7 mouse cellular contexts compared by ENCODE assay signal in genomic region chr3:90508287-90508949, GRCm38 (mm10). TPM values are rescaled to one million over a fixed set of nuclear protein-coding genes. Genes with fewer than 3 reads are reported as not detected.
DNase-seq lines count a peak whose midpoint lies in the region; ATAC-seq and TF ChIP-seq lines count a peak whose summit lies in the region.

No protein-coding gene starts in this region.

- H3K4me1 ChIP-seq in testis, adult 2 months (ENCODE audit: control insufficient read depth, insufficient read depth, low read length) = peaks cover 2% of the 10 kb centered on the region; the same call in 1 of the 2 replicates
- peaks cover 6% of the 10 kb centered on the region; the same call in 1 of the 2 replicates for H3K4me1 ChIP-seq in embryonic fibroblast, embryonic 13.5 days (ENCODE audit: control insufficient read depth, insufficient read depth, low read length)
- peaks cover 12% of the 10 kb centered on the region for H3K4me1 ChIP-seq in liver, embryonic 11.5 days (replicated peaks; ENCODE audit: control insufficient read depth, insufficient read depth, low read length)

- peak overlapping the region; percentile 93 for H3K4me2 ChIP-seq in liver, embryonic 11.5 days

- peak overlapping the region; percentile 100 for H3K4me3 ChIP-seq in testis, adult 2 months (ENCODE audit: control insufficient read depth, low read depth, low read length)
- peak overlapping the region; percentile 98 for H3K4me3 ChIP-seq in embryonic fibroblast, embryonic 13.5 days (ENCODE audit: insufficient read depth, low read length)
- H3K4me3 ChIP-seq in liver, embryonic 11.5 days (ENCODE audit: low read depth, low read length) = peak overlapping the region; percentile 90

- no peak for TF ChIP-seq POLR2A in testis, adult 2 months (IDR thresholded peaks at IDR 0.05; ENCODE audit: control insufficient read depth, low read depth, low read length)
- no peak for TF ChIP-seq POLR2A in embryonic fibroblast, embryonic 13.5 days (IDR thresholded peaks at IDR 0.05; ENCODE audit: low read depth, low read length)

- H3K9ac ChIP-seq in liver, embryonic 11.5 days (ENCODE audit: low read depth, low read length) = peak overlapping the region; percentile 99

- no peaks in the 10 kb centered on the region for H3K27me3 ChIP-seq in testis, adult 2 months (ENCODE audit: control insufficient read depth, insufficient read depth, low read length)
- no peaks in the 10 kb centered on the region for H3K27me3 ChIP-seq in liver, embryonic 11.5 days (replicated peaks; ENCODE audit: control insufficient read depth, insufficient read depth, low read length)

- WGBS in liver, embryonic 11.5 days = 3% methylated on average over 20 of the region's 20 CpGs

- peaks cover 7% of the 10 kb centered on the region for H3K36me3 ChIP-seq in testis, adult 2 months (ENCODE audit: control insufficient read depth, insufficient read depth, low read length)
- peaks cover 20% of the 10 kb centered on the region for H3K36me3 ChIP-seq in liver, embryonic 11.5 days (ENCODE audit: control insufficient read depth, insufficient read depth, low read length)

- ATAC-seq in liver, embryonic 11.5 days (replicated peaks; ENCODE audit: low FRiP score) = no peak

- no peak for TF ChIP-seq CTCF in testis, adult 2 months (IDR thresholded peaks at IDR 0.05; ENCODE audit: control insufficient read depth, insufficient read depth, insufficient replicate concordance, low read depth, low read length)
- no peak for TF ChIP-seq CTCF in embryonic fibroblast, embryonic 13.5 days (IDR thresholded peaks at IDR 0.05; ENCODE audit: borderline replicate concordance, insufficient read depth, low read length)

- no peaks in the 10 kb centered on the region for H3K9me3 ChIP-seq in liver, embryonic 11.5 days (ENCODE audit: control insufficient read depth, low read length)

- H3K27ac ChIP-seq in testis, adult 2 months (ENCODE audit: control insufficient read depth, insufficient read depth, low read depth, low read length) = peak overlapping the region; percentile 99
- H3K27ac ChIP-seq in embryonic fibroblast, embryonic 13.5 days (ENCODE audit: insufficient read depth, low read length) = peak overlapping the region; percentile 29; the same call in 1 of the 2 replicates
- peak overlapping the region; percentile 95 for H3K27ac ChIP-seq in liver, embryonic 11.5 days (ENCODE audit: low read depth, low read length)

- DNase-seq in testis, postnatal 14 days (ENCODE audit: low spot score) = no peak
- no peak for DNase-seq in liver, embryonic 11.5 days (ENCODE audit: low spot score)
- no peak for DNase-seq in ovary, postnatal 36 days (ENCODE audit: low spot score)
- no peak for DNase-seq in adrenal gland, postnatal 10 days
- no peak for DNase-seq in embryo, embryonic 9.5 days (ENCODE audit: extremely low spot score)

RNA-seq across cellular contexts. Expression of gene Chtop, which starts 0.9 kb away (rescaled TPM):
- polyA plus RNA-seq in testis, adult 2 months (2012; rRNA removed) = 51.5 and 53.5 TPM in 2 replicates
- polyA plus RNA-seq in embryonic fibroblast, embryonic 13.5 days (2011; ENCODE audit: insufficient read length, low read depth, missing spikeins) = 92.9 and 111 TPM in 2 replicates
- 78.2 and 86.3 TPM in 2 replicates for polyA plus RNA-seq in liver, embryonic 11.5 days (2014; fragmentation: Nextera tagmentation; extraction: Ambion mirVana)
- total RNA-seq in adrenal gland, postnatal 10 days (2021) = 100 to 1,000 TPM; 101 to 108 TPM

RNA-seq across cellular contexts. Expression of gene S100a1, which starts 5.8 kb away (rescaled TPM):
- 16.8 and 17.6 TPM in 2 replicates for polyA plus RNA-seq in testis, adult 2 months (2012; rRNA removed)
- polyA plus RNA-seq in embryonic fibroblast, embryonic 13.5 days (2011; ENCODE audit: insufficient read length, low read depth, missing spikeins) = 27.6 and 37.9 TPM in 2 replicates
- polyA plus RNA-seq in liver, embryonic 11.5 days (2014; fragmentation: Nextera tagmentation; extraction: Ambion mirVana) = 16.5 and 21.9 TPM in 2 replicates
- total RNA-seq in adrenal gland, postnatal 10 days (2021) = 100 to 1,000 TPM; 263 to 269 TPM

RNA-seq across cellular contexts. Expression of gene S100a13, which starts 5.8 kb away (rescaled TPM):
- polyA plus RNA-seq in testis, adult 2 months (2012; rRNA removed) = 2.9 and 3.2 TPM in 2 replicates
- 38.7 and 60.4 TPM in 2 replicates for polyA plus RNA-seq in embryonic fibroblast, embryonic 13.5 days (2011; ENCODE audit: insufficient read length, low read depth, missing spikeins)
- 21.4 and 22.7 TPM in 2 replicates for polyA plus RNA-seq in liver, embryonic 11.5 days (2014; fragmentation: Nextera tagmentation; extraction: Ambion mirVana)
- total RNA-seq in adrenal gland, postnatal 10 days (2021) = 10 to 100 TPM; 59.6 to 60.9 TPM

RNA-seq across cellular contexts. Expression of gene Snapin, which starts 17.6 kb away (rescaled TPM):
- 33.5 and 42.2 TPM in 2 replicates for polyA plus RNA-seq in testis, adult 2 months (2012; rRNA removed)
- 87.6 and 102 TPM in 2 replicates for polyA plus RNA-seq in embryonic fibroblast, embryonic 13.5 days (2011; ENCODE audit: insufficient read length, low read depth, missing spikeins)
- polyA plus RNA-seq in liver, embryonic 11.5 days (2014; fragmentation: Nextera tagmentation; extraction: Ambion mirVana) = 44.9 and 46.4 TPM in 2 replicates
- total RNA-seq in adrenal gland, postnatal 10 days (2021) = 10 to 100 TPM; 46.6 to 59.3 TPM

RNA-seq across cellular contexts. Expression of gene S100a14, which starts 18.2 kb away (rescaled TPM):
- 0.76 TPM in 1 of 2 replicates, not detected in the other for polyA plus RNA-seq in testis, adult 2 months (2012; rRNA removed)
- not detected in 2 replicates for polyA plus RNA-seq in embryonic fibroblast, embryonic 13.5 days (2011; ENCODE audit: insufficient read length, low read depth, missing spikeins)
- polyA plus RNA-seq in liver, embryonic 11.5 days (2014; fragmentation: Nextera tagmentation; extraction: Ambion mirVana) = not detected in 2 replicates
- under 1 TPM; 0.24 to 0.70 TPM for total RNA-seq in adrenal gland, postnatal 10 days (2021)

Comparison
In these comparisons a context has a peak if more than half of its experiments do, and no peak if none do; other contexts are left out.
1. H3K27ac ChIP-seq: peak in every context shown above with its lines; median percentile 99 in testis, adult 2 months; 95 in liver, embryonic 11.5 days; 29 in embryonic fibroblast, embryonic 13.5 days.